Mouse (Mus musculus): ENCODE measurements around the gene Gm20425.
A peak's percentile ranks its signal among the peaks of the same experiment; 100 is the strongest.
"Not testable (repeated sequence)": the region's sequence is repeated elsewhere in the genome, so short reads cannot be mapped to it uniquely, and the experiment has no call there.

Gene Gm20425

DNA sequence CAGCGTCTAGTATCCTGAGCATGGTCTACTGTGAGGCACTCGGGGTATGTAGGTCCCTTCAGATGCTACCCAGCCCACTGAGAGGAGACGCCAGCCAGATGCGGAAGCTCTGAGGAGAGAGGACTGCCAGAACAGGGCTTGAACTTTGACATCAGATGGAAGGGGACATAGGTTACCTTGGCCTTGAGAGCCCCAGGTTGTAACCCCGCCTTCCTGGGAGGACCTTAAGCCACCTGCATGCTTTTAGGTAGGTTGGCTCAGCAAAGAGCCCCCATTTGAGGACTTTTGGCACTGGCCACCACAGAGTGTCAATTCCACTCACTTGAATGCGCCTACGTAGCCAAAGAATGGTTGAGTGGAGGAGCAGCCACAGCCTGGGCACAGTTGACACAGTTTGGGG is 5.4 kb downstream of the Gm20425 start:
- no peak for DNase-seq (ENCODE audit: low spot score)

DNA sequence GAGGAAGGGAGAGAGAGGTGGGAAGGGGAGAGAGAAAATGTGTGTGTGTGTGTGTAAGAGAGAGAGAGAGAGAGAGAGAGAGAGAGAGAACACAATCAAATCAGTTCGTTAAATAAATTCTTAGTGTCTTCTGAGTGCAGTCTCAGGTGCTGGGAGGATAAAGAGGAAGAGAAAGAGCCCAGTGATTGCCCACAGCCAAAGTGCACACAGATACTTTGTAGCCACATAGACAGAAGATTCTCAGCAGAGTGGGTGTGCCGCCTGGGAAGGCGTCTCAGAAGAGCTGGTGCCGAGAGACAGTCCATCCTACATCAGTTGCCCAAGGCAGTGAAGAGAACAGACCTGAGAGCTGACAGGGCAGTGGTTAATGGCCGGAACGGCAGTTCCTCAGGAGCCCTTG is 15.8 kb downstream of the Gm20425 start:
- no peak for DNase-seq (ENCODE audit: low spot score)

DNA sequence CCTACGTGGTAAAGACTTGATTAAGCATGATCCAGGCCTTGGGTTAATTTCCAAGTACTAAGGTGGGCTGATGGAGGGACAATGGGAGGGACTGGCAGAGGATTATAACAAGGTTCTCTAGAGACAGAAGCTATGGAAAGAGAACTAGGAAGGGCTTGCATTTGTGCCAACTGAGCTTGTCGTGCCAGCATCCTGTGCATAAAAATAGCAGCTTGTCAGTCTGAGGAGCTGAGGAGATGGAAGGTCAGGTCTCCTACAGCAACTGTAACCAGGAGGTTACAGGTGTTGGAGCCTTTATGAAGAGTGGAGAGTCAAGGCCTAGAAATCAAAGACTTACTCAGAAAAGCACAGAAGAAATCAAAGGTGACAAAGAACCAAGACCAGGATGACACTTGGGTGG is 16.5 kb downstream of the Gm20425 start:
- DNase-seq (ENCODE audit: low spot score) = no peak

DNA sequence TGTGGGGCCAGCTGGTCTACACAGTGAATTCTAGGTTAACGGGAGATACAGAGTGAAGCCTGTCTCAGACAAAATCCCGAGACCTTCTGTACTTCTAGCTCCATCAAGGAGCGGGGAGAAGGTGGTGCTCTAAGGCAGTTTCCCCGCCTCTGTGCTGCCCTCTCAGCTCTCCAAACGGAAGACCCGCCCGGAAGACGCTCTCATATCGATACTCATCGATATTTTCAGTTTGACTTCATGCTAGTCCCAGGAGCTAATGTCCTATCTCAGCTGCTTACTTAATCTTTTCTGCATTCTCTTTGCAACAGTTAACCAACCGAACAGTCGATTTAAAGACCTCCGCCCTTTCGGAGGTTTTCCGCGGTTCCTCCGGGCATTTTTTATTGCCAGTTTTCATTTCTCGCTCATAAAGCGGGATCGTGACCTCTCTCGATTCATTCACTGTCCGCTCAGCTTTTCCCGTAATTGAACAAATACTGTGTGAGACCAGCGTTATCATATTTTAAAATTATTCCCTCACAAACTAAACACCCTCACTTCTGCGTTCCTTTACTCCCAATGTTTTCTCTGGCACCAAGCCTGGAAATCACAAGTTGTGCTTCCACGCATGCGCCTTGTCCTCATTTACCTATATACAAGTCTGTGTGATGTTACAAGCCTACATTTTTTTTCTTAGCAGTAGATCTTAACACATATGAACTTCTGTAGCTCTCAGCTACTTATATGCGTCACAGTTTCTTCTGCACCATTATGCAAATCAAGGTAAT is 17.3 kb downstream of the Gm20425 start:
- DNase-seq (ENCODE audit: low spot score) = no peak

DNA sequence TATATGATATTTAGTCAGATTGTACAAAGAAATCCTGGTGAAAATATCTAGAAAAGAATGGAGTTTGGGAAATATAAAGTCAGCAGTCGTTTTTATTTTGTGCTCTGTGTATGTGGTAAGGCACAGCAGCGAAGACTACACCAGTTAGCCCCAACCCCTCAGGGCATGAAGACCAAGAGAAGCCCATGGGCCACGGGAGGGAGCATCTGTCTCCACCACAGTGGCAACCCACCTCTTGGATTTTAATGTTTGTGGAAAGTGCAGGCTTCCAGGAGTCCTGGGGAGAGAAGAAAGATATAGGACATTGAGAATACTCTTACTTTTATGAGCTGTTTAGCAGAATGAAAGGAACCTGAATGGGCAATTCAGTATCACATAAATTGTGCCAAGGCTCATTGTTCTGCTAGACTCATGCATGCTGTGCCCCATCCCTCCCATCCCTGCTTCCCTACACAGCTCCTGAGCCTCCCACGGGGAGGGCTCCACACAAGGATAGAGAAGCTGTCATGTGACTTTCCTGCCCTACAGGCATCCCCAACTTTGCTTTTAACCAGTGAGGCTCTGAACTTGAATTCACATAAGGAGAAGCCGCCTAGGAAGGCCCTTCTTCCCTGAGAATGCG is 21.2 kb downstream of the Gm20425 start:
- DNase-seq (ENCODE audit: low spot score) = no peak

DNA sequence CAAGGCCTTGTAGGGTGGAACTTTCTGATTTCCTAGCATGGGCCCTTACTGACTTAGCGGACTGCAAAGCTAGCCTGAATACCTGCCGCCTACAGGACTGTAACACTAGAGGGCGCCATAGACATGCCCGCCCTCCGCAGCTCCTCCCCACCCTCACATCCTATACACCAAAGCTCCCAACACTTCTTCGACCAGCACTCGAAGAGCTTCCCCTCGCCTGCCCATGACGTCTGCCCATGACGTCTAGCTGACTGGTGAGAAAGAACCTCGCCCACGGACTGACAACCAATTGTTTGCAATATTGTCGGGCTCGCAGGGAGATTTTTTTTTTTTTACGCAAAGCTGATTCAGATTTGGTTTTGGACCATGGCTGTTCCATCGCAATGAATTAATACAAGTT is 22.3 kb downstream of the Gm20425 start:
- DNase-seq (ENCODE audit: low spot score) = peak; percentile 64

DNA sequence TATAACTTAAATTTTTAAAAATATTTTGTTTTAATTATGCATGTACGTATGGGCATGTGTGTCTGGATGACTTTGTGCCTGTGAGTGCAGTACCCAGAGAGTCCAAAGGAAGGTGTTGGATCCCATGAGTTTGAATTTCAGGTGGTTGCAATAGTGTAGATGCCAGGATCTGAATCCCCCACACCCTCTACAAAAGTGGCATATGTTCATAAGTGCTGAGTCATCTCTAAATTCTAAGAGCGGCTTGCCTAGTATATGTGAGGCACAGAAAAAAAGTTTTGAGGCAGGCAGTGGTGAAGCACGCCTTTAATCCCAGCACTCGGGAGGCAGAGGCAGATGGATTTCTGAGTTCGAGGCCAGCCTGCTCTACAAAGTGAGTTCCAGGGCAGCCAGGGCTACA is 24.3 kb downstream of the Gm20425 start:
- DNase-seq (ENCODE audit: low spot score) = no peak

DNA sequence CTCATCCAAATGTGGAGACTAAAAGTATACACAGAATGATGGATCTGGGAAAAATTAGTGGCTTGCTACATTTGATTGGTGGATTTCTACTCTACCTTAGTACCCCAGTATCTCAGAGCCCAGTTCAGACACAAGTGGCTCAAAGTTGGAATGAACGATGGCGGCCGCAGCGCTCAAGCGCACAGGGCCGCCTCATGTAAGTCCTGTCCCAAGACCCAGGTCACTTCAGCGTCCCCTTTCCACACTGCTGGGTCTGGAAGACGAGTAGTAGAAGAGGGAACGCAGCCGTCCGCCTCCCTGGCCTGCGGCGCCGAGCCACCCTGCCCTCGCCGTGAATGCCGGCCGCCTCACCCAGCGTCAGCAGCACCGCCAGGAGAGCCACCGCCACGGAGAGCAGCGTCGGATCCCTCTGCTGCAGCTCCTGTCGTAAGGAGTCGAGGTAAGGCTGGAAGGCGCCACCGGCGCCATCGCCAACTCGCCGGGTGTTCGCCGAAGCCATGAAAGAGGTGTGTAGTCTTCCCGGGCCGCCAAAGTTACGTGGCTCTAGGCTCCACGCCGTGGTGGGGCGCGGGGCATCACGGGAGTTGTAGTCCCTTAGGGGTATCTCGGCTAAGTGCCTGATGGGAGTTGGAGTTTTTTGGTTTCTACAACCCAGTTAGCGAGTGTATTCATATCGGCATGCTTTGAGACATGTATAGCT is 28.4 kb downstream of the Gm20425 start, which contains the start of gene Srprb:
TSS of gene Srprb (minus strand) at position 577 of the 700 bp plus-strand sequence.
- peak; percentile 93 for DNase-seq (ENCODE audit: low spot score)

DNA sequence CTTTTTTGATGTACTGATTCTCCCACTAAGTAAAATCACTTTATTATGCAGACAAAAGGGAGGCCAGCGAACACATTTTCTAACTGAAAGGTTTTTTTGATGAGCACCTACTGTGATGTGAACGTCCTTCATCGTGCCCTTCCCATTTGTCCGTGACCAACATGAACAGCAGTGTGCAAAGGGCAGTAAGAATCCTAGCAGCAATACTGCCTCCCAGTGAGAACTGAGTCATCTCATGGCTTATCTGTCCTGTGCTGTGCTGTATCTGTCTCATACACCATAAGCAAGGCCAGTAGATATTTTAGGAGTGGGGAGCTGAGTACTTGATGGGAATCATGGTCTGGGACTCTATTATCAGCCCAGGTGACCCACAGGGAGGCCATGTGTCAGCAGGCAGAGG is 41.7 kb downstream of the Gm20425 start:
- no peak for DNase-seq (ENCODE audit: low spot score)

DNA sequence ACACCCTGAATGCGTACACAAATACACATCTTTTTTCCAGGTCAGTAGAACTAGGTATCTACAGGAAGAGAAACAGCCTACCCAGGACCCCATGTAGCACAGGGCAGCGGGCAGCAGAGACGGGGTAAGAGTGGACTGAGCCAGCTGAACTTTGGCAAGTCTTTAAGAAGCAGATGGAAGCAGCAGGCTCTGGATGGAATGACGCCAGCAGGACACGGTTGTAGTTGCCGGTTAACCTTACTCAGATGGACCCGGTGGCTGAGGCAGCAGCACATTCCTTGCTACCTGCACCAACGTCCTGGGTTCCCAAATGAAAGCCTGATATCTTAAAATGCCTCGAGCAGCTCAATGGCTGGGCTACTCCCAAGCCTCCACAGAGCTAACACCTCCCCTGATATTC is 43.4 kb downstream of the Gm20425 start:
- no peak for DNase-seq (ENCODE audit: low spot score)

DNA sequence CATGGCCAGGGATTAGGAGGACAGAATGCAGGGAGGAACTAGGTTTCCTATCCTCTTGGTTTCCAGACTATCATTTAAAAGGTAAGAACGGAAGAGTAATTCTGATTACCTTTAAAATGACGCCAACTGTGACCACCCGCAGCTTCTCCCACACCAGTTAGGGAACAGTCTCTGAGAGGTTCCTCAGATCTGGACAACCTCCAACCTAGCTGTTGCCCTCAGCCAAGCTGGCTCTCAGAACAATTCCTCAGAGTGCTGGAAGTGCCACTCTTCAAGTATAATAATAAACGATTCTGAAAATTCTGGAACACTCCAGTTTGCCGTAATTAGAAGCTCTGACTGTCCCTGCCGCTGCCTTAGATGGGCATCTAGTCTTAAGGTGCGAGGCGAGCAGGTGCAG is 44.2 kb downstream of the Gm20425 start:
- DNase-seq (ENCODE audit: low spot score) = no peak

DNA sequence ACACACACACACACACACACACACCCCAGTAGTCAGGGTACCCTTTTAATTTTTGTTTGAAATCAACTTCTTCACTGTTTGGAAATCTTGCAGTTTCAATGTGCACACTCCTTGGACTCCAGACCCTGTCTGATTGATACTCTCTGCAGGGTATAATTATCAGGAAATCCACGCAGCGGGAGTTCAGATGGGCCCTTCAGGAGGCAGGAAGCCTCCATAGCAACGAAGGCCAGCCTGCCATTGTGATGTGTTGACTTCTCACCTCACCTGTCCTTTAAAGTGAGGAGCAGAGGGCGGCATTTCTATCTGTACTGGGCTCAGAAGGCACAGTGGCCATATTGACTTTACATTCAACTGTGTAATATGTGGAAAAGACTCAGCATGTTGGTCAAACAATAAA is 45.3 kb downstream of the Gm20425 start:
- no peak for DNase-seq (ENCODE audit: low spot score)

DNA sequence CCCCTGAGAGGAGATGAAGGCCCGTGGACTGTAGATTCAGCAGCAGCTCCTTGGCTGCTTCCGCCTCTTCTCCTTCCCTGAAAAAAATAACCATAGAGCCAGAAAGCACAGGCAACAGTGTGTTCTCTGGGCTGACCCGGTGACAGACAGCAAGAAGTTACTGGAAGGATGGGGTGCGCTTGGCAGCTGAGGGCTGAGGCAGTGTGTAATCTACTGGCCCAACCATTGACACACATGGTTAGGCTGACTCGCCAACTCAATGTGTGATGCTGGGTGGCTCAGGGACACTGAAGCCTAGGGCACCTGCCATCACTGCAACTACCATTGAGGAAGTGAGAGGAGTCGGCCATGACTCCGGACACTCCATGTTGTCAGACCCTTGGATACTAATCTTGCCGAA is 48.2 kb downstream of the Gm20425 start:
- DNase-seq (ENCODE audit: low spot score) = no peak

DNA sequence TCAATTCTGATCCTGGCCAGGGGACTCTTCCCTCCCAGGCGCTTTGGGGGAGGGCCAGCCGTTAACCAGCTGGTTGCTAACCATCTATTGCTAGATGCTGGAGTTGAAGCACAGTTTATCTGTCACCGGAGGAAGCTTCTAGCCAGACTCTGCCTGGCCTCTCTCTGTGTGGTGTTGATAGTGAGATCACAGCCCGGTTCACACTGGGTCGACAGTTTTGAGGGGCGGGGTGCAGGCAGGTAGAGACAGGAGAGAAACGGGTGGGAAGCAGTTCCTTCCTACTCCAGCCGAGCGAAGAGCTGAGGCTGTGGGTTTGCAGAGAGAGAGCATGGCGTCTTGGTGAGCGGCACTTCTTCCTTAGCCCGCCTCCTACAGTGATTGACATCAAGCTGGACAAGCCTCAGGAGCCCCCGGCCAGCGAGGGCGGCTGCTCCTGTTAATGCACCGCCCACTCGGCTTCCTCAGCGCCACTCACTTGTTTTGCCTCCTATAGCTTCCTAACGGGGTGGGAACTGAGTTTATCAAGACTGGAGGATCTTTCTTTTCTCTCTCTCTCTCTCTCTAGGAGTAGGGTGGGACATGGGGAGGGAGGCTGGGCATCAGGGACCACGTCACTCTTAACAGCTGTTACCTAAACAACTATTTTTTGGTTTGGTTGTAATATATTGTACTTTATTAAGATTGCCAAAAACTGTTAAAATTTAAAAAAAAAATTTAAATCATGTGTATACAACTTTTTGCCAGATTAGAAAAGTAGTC is 49.1 kb downstream of the Gm20425 start:
- DNase-seq (ENCODE audit: low spot score) = peak; percentile 52

DNA sequence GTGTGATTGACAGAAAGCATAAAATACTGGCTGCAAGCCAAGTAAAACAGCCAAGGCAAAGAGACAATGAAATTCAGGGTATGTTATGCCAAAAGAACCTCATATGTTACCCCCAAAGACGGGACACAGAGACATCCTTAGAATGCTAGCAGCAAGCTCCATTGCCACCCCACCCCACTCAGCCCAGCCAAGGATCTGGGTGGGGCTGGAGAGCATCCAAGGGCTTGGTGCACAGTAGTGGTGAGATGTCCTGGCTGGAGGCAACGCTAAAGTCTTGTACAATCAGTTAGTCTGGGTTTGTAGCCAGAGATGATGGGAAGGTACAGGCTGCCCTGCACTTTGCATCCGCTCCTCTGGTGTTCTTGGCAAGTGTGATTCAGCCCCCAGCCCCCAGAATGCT is 49.8 kb downstream of the Gm20425 start:
- no peak for DNase-seq (ENCODE audit: low spot score)

DNA sequence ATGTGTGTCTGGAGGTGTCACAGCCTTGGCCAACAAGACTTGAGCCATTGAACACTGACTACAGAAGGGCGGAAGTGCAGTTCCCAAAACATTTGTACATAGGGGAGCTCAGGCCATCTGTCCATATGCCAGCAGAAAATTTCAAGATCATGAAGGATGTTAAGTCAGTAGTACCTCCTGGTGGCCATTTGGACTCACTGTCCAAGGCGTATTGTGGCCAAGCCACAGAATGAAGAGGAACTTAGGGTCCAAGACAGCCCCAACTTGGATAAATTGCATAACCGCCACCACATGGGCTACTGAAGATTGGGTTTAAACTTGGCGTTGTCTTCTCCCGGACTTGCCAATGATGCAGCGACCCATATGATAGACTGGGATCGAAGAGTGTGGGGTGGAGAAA is 54.4 kb downstream of the Gm20425 start:
- DNase-seq (ENCODE audit: low spot score) = no peak

DNA sequence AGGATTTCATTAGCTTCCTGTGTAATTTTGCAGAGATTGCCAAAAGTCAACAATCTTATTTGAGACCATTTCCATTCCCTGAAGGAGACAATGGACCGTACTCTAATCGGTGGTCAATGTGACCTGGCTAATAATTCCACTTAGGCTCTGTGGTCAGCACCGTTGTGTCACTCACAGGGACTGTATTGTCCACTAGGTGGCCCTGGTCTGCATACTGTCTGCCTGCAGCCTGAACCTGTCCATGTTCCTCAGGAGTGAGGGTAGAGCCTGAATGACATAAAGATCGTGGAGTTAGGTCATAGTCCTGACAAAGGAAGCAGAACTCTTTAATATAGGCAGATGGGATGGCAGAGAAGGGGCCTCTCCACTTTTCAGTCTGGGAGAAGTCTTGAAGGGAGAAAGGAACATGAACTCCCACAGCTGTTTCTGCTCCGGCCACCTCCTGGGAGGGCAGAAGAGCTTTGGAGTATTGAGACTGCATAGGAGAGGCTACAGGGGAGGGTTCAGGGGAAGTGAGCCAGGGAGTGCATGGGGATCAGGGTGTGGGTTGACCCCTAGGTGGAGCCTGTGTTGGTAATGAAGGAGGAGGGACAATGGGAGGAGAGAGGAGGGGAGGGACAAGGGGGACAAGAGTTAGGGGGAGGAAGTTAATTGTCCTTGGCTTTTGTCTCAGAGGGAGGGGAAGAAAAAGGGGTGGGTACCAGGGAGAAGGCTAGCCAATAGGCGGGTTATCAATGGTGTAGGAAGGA is 55.2 kb downstream of the Gm20425 start:
- DNase-seq (ENCODE audit: low spot score) = no peak

DNA sequence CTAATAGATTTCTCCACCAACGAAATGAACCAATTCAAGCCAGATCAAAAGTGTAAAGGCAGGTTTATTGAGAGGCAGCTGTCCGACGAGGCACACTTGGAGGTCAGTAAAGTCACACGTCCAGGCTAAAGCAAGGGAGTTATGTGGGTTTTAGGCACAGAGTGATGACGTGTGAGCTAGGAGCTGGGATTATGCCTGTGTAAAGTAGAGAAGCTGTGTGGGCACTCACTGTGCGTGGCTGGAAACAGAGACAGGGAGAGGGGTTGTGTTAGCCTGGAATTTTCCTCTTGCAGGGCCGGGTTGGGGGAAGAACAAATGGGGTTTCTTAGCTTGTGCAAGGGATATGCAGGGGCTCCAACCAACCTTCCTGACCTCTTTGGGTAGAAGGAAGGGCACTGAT is 61.3 kb downstream of the Gm20425 start:
- no peak for DNase-seq (ENCODE audit: low spot score)

DNA sequence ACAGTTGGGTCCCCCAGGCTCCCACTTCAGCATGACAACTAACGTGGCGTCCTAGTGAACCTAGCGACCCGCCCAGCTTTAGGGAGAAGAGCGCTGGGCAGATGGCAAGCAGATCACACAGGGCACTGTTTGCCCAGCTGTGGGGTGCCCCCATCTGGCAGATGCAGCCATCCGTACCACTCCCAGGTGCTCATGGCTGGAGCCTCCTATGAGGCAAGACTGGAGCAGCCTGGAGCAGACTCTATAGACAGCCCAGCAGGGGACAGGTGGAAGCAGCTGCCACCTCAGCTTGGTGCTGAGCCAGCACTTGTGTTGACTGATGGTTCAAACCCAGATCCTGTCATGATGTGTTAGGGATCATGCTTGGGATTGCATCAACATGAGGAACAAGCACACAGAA is 62.1 kb downstream of the Gm20425 start:
- no peak for DNase-seq (ENCODE audit: low spot score)

DNA sequence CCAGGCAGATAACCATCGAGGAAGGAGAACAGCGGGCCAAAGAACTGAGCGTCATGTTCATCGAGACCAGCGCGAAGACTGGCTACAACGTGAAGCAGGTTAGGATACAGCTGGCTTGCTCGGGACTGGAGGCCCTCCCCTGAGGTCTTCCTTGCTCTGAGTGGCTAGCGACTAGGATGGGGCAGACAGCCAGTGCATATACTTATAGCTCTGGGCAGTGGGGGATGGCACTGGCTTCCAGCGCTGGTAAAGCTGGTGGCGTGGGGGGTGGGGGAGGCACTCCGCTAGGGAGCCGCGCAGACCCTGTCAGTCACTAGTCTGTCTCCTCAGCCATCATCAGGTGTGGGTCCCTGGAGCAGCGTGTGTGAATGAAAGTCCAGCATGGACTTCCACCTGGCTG is 66.3 kb downstream of the Gm20425 start:
- DNase-seq (ENCODE audit: low spot score) = no peak

DNA sequence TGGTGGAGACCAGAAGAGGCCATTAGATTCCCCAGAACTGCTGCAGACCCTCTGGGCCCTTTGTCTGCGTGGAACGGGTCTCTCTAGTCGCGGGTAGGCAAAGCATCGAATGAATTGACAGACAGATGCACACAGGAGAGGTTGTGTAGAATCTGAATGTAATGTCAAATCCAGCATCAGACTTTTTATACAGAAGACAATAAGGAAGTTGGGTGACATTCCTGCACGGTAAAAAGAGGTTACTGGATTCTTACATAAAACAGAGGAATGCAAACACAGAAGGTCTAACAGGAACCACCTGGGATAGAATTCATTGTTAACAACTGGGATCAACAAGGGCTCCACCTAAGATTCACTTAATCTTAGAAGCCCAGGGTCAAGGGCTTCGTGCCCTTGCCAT is 74.9 kb downstream of the Gm20425 start:
- DNase-seq (ENCODE audit: low spot score) = not testable (repeated sequence)

DNA sequence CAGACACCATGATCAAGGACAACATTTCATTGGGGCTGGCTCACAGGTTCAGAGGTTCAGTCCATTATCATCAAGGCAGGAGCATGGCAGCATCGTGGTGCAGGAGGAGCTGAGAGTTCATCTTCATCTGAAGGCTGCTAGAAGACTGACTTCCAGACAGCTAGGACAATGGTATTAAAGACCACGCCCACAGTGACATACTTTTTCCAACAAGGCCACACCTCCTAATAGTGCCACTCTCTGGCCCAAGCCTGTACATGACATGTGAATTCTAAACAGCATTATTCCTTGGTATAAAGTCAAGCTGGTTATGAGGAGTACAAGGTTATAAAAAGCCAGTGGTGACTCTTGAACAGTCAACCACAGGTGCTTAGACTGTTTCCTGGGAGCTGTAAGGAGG is 75.5 kb downstream of the Gm20425 start:
- no peak for DNase-seq (ENCODE audit: low spot score)

Data from layer of hippocampus, adult 11-12 months (tissue).